Mouse (Mus musculus) cerebellum, adult 18-20 months (tissue): ENCODE data around the gene Ccdc149.

Source experiments
- DNase-seq, 2 experiments: peaks; one replicate each; pipeline ENCODE4 v3.0.0; 2021

The Ccdc149 gene

DNA sequence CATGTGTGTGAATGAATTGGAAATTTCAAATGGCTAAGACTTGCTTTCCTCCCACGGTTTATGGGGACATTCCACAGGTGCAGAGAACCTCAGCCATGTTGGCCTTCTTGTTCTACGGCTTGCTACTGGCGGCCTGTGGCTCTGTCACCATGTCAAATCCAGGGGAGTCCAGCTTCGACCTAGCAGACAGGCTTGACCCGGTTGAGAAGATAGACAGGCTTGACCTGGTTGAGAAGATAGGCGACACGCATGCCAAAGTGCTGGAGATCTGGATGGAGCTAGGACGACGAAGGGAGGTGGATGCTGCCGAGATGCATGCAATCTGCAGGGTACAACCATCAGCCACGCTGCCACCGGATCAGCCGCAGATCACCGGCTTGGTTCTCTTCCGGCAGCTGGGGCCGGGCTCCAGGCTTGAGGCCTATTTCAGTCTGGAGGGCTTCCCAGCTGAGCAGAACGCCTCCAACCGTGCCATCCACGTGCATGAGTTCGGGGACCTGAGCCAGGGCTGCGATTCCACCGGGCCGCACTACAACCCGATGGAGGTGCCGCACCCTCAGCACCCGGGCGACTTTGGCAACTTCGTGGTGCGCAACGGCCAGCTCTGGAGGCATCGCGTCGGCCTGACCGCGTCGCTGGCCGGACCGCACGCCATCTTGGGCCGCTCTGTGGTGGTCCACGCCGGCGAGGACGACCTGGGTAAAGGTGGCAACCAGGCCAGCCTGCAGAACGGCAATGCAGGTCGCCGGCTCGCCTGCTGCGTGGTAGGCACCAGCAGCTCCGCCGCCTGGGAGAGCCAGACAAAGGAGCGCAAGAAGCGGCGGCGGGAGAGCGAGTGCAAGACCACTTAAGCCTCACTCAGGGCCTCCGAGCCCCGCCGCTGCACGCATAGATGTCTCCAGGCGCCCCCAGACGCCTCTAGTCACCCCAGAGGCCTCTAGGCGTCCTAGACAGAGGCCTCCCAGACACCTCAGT is 103.2 kb downstream of the Ccdc149 start:
- peak; percentile 11 to 14 for DNase-seq

DNA sequence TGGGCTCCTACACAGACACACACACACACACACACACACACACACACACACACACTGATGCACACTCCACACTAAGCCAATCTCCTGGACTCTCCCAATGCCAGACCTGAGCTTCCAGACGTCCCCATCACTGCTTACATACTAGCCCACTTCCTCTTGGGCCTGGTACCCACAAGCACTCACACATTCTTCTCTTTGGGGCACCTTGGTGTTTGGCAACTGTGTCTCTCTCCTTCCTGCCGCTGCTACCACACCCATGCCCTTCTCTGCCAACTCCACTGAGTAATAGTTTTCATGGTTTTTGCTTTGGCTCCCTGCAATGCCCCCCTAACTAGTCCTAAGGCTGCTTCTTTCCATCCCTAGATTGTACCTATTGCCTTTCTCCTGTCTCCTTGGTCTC is 104.7 kb downstream of the Ccdc149 start:
- DNase-seq: no peak

GRCm38 (mm10) chr5:52365930-52366329 is 105.4 kb downstream of the Ccdc149 start:
- no peak for DNase-seq

GRCm38 (mm10) chr5:52364521-52364920 is 106.8 kb downstream of the Ccdc149 start:
- no peak for DNase-seq

DNA sequence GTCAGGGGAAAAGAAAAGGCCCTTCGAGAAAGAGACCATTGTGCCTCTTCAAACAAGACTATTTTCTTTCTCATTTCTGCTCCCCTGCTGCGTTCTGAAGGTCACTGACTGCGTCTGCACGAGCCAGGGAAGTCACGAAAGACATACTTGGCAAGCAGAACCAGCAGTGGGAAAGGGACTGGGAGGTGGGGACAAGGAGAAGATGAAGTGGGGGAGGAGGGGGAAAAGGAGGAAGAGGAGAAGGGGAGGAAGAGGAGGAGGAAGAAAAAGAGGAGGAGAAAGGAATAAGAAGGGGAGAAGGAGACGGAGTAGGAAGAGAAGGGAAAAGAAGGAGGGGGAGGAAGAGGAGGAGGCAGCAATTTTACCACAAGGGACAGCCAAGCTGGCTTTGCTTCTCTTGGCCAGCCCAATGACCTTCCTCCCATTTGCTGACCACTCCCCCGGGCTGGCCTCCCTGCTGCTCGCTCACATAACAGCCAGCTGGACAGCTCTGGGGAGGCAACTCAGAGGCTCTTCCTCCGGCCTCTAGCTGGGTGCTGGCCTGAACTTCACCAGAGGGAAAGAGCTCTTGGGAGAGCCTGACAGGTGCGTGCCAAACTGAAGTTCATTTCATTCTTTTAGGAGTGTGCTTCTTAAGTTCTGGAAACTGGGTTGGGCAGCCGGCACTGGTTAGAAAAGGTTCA is 107.7 kb downstream of the Ccdc149 start, which contains the start of gene Sod3:
TSS of gene Sod3 (plus strand) at position 324 of the 683 bp plus-strand sequence.
- DNase-seq: peak; percentile 16 to 18

DNA sequence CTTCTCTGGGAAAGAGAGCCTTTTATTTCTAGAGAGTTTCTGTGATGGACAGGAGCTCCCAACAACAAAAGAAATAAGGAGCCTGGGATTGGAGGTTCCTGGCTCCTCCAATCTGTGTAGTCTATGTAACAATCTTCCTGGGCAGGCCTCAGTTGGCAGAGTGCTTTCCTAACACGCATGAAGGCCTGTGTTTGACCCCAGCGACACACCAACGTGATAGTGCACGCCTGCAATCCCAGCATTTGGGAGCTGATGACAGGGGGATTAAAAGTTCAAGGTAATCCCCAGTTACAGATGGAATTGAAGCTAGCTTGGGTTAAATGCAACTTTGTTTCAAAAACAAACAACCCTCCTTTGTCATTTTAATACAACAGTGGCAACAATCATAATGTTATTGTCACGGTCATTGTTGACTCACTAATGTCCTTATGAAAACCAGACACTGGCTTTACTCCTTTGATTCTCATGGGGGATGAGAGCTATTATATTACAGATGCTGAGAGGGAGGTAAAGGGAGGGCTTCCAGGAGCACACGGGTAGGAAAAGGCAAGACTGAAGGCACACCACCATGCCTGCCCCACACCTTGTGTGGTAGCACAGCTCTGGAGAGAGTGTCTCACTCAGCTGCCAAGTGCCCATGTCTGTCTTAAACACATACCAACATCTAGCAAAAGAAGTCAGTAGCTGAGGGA is 108.4 kb downstream of the Ccdc149 start:
- no peak for DNase-seq

DNA sequence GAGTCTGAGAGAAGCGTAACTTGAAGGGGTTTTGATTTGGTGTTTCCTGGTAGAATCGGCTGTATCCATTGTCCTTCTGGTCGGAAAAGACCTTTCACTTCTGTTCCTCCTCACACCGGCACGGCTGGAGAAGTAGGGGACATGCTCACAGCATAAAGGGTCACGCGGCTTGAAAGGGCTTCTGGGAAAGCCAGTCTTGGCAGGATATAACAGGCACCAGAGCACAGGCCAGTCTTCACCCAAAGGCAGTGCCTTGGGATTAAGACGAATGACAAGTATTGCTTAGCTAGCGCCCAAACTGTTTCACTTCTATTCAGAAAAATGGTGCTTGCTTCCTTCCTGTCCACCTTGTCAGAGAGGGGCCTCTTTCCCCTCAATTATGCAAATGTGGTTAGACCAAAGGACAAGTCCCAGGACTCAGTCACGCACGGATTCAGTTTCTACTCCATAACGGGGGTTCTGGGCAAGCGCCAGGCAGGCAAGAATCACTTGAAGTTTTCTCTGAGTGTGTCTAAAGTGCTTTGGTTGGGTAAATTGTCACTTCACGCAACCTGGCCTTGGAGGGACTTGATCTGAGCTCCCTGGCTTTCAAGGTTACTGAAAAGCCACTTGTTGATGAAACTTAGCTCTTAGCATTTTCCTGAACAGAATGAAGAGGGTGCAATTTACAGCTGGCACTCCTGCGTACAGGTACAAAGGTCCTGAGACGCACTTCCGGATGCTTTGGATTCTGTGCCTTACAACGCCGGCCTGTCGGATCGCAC is 110.9 kb downstream of the Ccdc149 start:
- DNase-seq: no peak

DNA sequence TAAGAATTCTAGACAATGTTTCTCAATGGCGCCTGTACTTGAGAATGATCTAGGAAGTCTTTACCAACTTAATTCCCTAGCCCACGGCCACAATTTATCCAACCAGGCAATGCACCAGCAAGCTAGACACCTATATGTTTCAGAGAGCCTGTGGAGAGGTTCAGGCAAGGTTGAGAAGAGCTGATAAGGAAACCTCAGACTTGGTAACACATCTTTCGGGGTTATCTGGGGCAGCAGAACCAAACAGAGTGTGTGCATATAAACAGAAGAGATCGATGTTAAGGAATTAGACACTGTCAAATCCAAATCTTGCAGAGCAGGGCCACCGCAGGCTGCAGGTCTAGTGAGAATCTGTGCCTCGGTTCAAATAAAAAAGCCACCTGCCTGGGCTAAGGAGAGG is 113.2 kb downstream of the Ccdc149 start:
- DNase-seq: no peak

DNA sequence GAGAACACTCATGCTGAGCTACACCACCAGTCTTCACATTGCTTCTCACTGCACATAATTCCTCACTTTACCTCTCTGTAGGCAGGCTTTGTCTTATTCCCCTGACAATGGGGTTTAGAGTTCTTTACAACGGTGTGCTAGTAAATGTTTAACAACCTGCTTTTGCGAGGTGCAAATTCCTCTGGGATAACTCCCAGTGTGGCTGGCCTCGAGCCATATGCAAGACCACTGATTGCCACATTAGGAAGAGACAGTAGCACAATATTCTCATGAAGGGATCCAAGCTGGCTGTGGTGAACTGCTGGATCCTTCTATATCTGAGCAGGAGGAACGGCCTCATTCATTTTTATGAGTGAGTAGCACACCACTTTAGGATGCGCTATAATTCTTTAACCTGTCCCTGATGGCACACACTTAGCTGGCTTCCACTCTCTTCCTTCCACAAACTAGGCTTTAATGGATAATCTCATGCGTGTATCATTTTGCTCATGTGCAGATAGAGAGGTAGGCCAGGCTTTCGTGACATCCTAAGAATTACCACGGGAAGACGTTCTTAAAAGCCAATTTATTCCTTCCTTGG is 114.1 kb downstream of the Ccdc149 start:
- no peak for DNase-seq

- no peak for DNase-seq
Observed at GRCm38 (mm10) chr5:52355612-52356011, 115.7 kb downstream of the Ccdc149 start.

DNA sequence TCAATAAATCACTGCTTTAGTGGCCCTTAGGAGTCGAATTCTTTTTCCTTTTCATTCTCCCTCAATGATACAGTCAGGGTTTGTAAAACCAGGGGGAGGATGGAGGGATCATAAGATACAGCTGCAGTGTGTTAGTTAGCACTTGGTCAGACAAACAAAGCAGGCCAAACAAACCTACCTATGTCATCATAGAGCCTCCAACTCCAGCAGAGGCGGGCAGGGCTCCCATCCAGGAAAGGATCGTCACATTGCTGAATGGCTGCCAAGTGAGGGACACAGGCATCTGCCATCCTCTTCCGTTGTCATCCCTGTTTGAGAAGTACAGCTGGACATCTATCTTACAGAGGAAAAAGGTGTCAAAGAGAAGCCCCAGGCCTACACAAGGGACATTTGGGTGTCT is 116.9 kb downstream of the Ccdc149 start:
- DNase-seq: peak in 1 of 2 experiments; percentile 13

DNA sequence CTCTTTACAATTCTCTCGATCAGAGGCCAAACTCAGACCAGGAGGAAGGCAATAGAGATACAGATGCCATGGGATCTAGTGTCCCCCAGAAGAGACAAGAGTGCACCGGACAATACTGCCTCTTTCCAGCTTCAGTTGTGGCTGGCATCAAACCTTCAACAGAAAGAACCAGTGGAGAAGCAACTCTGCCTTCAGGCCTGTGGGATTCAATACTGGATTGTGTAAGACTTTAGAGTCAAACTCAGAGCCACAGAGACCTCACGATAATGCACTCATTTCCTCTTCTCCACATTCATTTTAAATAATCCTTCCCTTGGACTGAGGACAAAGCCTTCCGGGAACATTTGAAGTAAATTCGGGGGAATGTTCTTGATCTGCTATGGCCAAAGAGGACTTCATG is 118.6 kb downstream of the Ccdc149 start:
- no peak for DNase-seq

- DNase-seq: no peak
Observed at GRCm38 (mm10) chr5:52351561-52351960, 119.8 kb downstream of the Ccdc149 start.

- DNase-seq: no peak
Observed at GRCm38 (mm10) chr5:52350451-52350850, 120.9 kb downstream of the Ccdc149 start.

DNA sequence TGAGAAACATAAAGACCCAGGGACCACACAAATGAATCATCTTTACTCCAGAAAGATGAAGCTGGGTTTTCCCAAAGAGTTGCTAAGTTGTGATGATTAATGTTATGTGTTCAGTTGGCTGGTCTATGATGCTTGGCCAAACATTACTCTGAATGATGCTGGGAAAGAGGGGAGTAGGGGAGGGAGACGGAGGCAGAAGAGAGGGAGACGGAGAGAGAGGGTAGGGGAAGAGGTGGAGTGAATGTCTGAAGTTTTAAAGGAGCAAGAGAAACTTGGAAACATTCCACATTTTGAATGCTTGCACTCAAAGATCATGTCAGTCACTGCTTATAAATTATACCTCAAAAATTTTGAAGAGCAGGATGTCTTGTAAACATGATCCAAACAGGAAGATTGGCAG is 124.4 kb downstream of the Ccdc149 start:
- no peak for DNase-seq

DNA sequence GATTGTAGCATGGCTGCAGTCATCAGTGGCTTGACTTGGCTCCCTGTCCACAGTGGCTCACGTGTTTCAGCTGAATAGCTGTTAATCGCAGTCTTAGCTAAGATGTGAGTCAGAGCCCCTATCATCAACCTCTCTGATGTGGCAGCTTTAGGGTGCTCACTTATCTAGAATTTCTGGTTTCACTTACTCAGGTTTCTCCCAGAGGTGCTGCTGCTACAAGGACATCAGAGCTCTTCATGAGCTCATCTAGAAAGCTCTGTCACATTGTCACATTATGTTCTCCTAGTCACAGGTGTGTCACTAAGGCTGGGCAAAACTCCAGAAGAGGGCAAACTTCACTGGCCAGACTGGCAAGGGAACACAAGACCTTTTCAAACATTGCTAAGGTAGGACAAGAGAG is 132.2 kb downstream of the Ccdc149 start:
- DNase-seq: no peak

DNA sequence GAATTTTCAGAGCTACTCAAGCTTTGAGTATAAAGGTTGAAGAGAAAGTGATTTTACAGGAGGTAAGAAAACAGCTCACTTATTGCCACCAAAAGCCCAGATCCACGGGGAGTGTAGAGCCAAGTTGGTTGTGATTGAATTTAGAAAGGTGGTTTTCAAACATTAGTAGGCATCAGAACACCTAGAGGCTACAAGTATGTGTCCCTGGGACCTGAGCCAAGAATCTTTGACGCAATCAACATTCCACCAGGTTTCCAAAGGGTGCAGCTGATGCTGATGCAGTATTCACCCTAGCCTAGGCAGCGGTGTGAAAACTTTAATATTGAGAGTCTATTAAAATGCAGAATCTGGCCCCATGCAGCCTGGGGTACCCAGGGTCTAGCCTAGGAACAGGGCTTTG is 135.7 kb downstream of the Ccdc149 start:
- DNase-seq: no peak

DNA sequence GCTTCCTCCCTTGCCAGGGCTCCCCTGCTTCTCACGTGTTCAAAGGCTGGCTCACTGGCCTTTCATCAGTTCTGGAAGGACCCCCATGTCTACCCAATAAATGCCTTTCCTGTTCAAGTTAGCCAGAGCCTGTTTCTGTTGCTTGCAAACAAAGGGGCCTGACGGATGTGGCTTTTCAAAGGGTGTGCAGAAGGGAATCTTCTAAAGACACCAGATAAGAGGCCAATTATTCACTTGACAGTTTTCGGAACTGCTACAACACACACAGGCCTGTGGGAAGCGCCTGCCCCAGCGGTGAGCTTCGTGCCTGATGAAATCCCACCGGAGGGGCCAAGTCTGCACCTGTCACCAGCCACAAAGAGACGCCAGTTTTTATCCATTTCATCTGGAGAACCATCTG is 139.2 kb downstream of the Ccdc149 start:
- DNase-seq: no peak
